ENCODE assay signal across 10 mouse cellular contexts in genomic region chr2:109989196-109989595, GRCm38 (mm10). TPM values are rescaled to one million over a fixed set of nuclear protein-coding genes. Genes with fewer than 3 reads are reported as not detected.
DNase-seq lines count a peak whose midpoint lies in the region; ATAC-seq and TF ChIP-seq lines count a peak whose summit lies in the region.
"Had no signal": no experiment of that assay in that cellular context is flagged by ENCODE, and none has a peak within 500 bp of the region (broad histone marks: within the 10 kb centered on the region; RNA-seq: fewer than 3 reads in every experiment).

No protein-coding gene starts in this region.

- no peak overlapping the region for H3K9ac ChIP-seq in heart, postnatal 0 days (replicated peaks; ENCODE audit: low read depth, low read length)
- H3K9ac ChIP-seq in hindbrain, embryonic 15.5 days = no peak overlapping the region
- no peak overlapping the region for H3K9ac ChIP-seq in midbrain, postnatal 0 days (replicated peaks; ENCODE audit: low read length, poor library complexity, severe bottlenecking)

- no peaks in the 10 kb centered on the region for H3K9me3 ChIP-seq in heart, postnatal 0 days (replicated peaks; ENCODE audit: control insufficient read depth, low read length)
- no peaks in the 10 kb centered on the region for H3K9me3 ChIP-seq in hindbrain, embryonic 15.5 days
- no peaks in the 10 kb centered on the region for H3K9me3 ChIP-seq in midbrain, postnatal 0 days (ENCODE audit: low read length)

- no peak for ATAC-seq in heart, postnatal 0 days (ENCODE audit: insufficient read depth, low read depth)
- peak; percentile 72; the same call in 1 of the 2 replicates for ATAC-seq in hindbrain, embryonic 15.5 days (ENCODE audit: low FRiP score, low read depth)
- no peak for ATAC-seq in midbrain, postnatal 0 days (ENCODE audit: low FRiP score)

- H3K36me3 ChIP-seq in heart, postnatal 0 days (replicated peaks; ENCODE audit: control insufficient read depth, insufficient read depth, low read length) = no peaks in the 10 kb centered on the region
- no peaks in the 10 kb centered on the region for H3K36me3 ChIP-seq in hindbrain, embryonic 15.5 days
- no peaks in the 10 kb centered on the region for H3K36me3 ChIP-seq in midbrain, postnatal 0 days (ENCODE audit: insufficient read depth, low read length)

- no peak for DNase-seq in heart, postnatal 0 days (ENCODE audit: low spot score)
- no peak for DNase-seq in heart, adult 18-20 months
- DNase-seq in embryo, embryonic 9.5 days (ENCODE audit: extremely low spot score) = peak; percentile 55
- peak; percentile 22 for DNase-seq in midbrain, postnatal 0 days (ENCODE audit: low spot score)
- DNase-seq in urinary bladder, postnatal 25 days (ENCODE audit: low spot score) = no peak
- DNase-seq in left cerebral cortex, adult 11 months (ENCODE audit: low spot score) = no peak
- no peak for DNase-seq in c-Kit-positive CD71-positive TER-119-positive erythroid progenitor cells, embryonic 14.5 days (ENCODE audit: low spot score)
- DNase-seq: thymus, postnatal 36 days had no signal

- H3K4me1 ChIP-seq in heart, postnatal 0 days (ENCODE audit: control insufficient read depth, insufficient read depth) = peaks cover 50% of the 10 kb centered on the region
- H3K4me1 ChIP-seq in hindbrain, embryonic 15.5 days (replicated peaks) = peaks cover 17% of the 10 kb centered on the region; the same call in 1 of the 2 replicates
- H3K4me1 ChIP-seq in midbrain, postnatal 0 days (ENCODE audit: insufficient read depth, low read length) = no peaks in the 10 kb centered on the region

- H3K4me2 ChIP-seq in heart, postnatal 0 days (ENCODE audit: low read depth, low read length) = no peak overlapping the region
- H3K4me2 ChIP-seq in hindbrain, embryonic 15.5 days = no peak overlapping the region
- H3K4me2 ChIP-seq in midbrain, postnatal 0 days (ENCODE audit: low read depth, low read length, poor library complexity, severe bottlenecking) = no peak overlapping the region

- WGBS in heart, postnatal 0 days = 14% methylated on average over 3 of the region's 3 CpGs
- WGBS in hindbrain, embryonic 15.5 days = 6% methylated on average over 3 of the region's 3 CpGs
- 16% methylated on average over 3 of the region's 3 CpGs for WGBS in midbrain, postnatal 0 days

- no peak for TF ChIP-seq EP300 in heart, postnatal 0 days (IDR thresholded peaks at IDR 0.05; ENCODE audit: low read depth)

- no peak for TF ChIP-seq CTCF in heart, postnatal 0 days (IDR thresholded peaks at IDR 0.05; ENCODE audit: low read depth)
- no peak for TF ChIP-seq CTCF in midbrain, postnatal 0 days (IDR thresholded peaks at IDR 0.05)

- H3K27me3 ChIP-seq in heart, postnatal 0 days (ENCODE audit: control insufficient read depth, insufficient read depth, low read length) = no peaks in the 10 kb centered on the region
- no peaks in the 10 kb centered on the region for H3K27me3 ChIP-seq in hindbrain, embryonic 15.5 days
- H3K27me3 ChIP-seq in midbrain, postnatal 0 days (ENCODE audit: insufficient read depth, low read length) = no peaks in the 10 kb centered on the region

- peak overlapping the region; percentile 51 for H3K27ac ChIP-seq in heart, postnatal 0 days (ENCODE audit: low read depth)
- peak overlapping the region; percentile 55; the same call in 1 of the 2 replicates for H3K27ac ChIP-seq in hindbrain, embryonic 15.5 days (replicated peaks)
- H3K27ac ChIP-seq in midbrain, postnatal 0 days (ENCODE audit: low read depth, low read length) = no peak overlapping the region
- H3K27ac ChIP-seq: macrophage had no signal

- no peak overlapping the region for H3K4me3 ChIP-seq in heart, postnatal 0 days (ENCODE audit: low read depth, low read length)
- no peak overlapping the region for H3K4me3 ChIP-seq in hindbrain, embryonic 15.5 days
- H3K4me3 ChIP-seq in midbrain, postnatal 0 days (ENCODE audit: low read depth, low read length) = no peak overlapping the region

RNA-seq across cellular contexts. Expression of gene Ccdc34, which starts 28.4 kb away (rescaled TPM):
- total RNA-seq in heart, postnatal 0 days (2014; rRNA removed; ENCODE audit: low replicate concordance) = 6.9 and 7.8 TPM in 2 replicates
- 16.5 and 17.1 TPM in 2 replicates for polyA plus RNA-seq in heart, postnatal 0 days (2015; fragmentation: Nextera tagmentation; extraction: Ambion mirVana)
- 1 to 10 TPM; 3.8 to 4.1 TPM for total RNA-seq in heart, adult 18-20 months (2021)
- 29.5 and 31.2 TPM in 2 replicates for polyA plus RNA-seq in hindbrain, embryonic 15.5 days (2015; fragmentation: Nextera tagmentation; extraction: Ambion mirVana)
- 19.8 and 22.5 TPM in 2 replicates for total RNA-seq in midbrain, postnatal 0 days (2014; rRNA removed)
- 27.7 and 28.9 TPM in 2 replicates for polyA plus RNA-seq in midbrain, postnatal 0 days (2015; fragmentation: Nextera tagmentation; extraction: Ambion mirVana)

Comparison
In these comparisons a context has a peak if more than half of its experiments do, and no peak if none do; other contexts are left out.
1. DNase-seq: peak in embryo, embryonic 9.5 days (single experiment) and midbrain, postnatal 0 days (single experiment); none in heart, postnatal 0 days (single experiment), heart, adult 18-20 months (0 of 2), urinary bladder, postnatal 25 days (single experiment), left cerebral cortex, adult 11 months (single experiment) and c-Kit-positive CD71-positive TER-119-positive erythroid progenitor cells, embryonic 14.5 days (single experiment).